Mouse (Mus musculus): ENCODE measurements around the gene Nr5a2.
A peak's percentile ranks its signal among the peaks of the same experiment; 100 is the strongest.

The Nr5a2 gene

DNA sequence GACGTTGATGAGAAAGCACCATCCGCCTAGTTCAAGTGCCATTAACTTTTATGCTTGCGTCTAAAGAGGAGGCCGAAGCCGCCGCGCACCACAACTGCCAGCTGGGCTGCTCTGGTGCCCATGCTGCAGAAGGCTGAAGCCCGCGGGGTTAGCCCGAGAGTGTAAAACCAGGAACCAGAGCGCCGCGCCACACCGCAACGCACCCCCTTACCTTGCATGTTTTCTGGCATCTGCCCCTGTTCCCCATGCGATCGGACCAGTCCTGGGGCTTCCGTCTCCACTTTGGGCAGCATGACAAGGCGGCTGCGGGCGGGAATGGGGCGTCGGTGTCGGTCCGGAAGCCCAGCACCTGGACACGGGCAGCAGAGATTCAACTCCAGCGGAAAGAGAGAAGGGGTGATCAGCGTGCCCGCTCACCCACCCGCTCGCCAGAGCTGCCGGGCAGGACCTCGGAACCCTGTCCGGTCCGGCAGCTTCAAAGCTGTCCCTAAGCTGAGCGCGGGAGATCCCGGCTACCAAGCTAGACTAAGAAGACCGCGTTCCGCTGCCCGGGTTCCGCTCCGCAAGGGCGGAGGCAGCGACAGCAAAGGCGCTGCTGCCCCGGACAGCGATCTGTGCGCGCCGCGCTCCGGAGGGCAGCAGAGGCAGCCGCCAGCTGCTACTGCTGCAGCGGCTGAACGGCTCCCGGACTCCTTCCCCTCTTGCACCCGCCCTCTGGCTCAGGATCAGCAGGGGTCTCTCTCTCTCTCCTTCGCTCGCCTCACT, 11.6 kb downstream of the Nr5a2 start:
- peak; percentile 33 to 70 for DNase-seq

- DNase-seq, result no peak
Observed at GRCm38 (mm10) chr1:136948127-136948422, 12.2 kb downstream of the Nr5a2 start.

DNA sequence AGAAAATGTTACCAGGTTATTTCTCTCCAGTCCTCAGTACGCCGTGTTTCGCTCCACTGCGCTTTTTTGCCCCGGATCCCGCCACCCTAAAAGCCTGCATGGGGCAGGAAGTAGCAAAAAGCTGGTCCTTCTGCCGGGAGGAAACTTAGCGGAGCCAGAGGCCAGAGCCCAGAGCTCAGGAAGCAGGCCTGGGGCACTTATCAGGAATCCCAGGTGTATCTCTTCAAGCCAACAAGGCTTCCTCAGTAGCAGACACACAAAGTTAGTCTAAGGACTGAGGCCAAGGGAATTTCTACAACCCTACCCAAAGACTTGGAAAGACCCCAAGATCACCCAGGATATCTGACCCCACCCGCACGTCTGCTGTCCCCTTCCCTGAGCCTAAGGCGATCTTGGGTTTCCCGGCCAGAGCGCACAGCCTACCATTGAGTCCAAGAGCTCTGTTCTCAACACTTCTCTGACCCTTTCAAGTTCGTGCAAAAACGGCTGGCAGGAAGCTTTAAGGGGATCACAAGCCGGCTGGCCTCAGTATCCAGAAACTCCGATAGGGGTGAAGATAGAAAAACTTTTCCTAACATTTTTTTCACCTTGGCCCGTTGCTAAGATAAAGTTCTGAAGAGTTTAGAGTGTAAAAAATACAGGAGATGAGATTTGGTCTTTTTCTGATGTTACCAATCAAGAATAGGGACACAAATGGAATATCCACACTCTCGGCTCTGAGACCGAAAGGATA, 12.7 kb downstream of the Nr5a2 start:
- no peak for DNase-seq

- DNase-seq, result no peak
Observed at GRCm38 (mm10) chr1:136946806-136947393, 13.3 kb downstream of the Nr5a2 start.

GRCm38 (mm10) chr1:136946404-136946803, 13.8 kb downstream of the Nr5a2 start:
- DNase-seq, result no peak

DNA sequence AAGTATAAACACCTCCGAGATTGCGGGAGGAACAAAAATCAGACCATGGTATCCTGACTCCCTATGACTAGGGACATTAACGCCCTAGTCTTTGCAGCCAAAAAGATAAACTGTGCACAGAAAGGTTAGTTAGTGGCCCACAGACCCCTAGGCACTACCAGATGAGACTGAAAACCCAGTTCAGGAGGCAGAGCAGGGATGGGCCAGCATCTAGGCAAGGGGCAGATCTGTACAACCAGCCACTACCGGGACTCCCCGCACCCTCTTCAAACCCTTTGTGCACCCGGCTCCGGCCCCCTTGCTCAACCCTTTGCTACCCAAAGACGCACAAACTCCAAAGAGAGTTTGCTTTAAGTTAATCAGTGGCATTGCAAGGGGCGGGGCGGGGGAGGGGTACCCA, 14.4 kb downstream of the Nr5a2 start:
- no peak for DNase-seq

DNA sequence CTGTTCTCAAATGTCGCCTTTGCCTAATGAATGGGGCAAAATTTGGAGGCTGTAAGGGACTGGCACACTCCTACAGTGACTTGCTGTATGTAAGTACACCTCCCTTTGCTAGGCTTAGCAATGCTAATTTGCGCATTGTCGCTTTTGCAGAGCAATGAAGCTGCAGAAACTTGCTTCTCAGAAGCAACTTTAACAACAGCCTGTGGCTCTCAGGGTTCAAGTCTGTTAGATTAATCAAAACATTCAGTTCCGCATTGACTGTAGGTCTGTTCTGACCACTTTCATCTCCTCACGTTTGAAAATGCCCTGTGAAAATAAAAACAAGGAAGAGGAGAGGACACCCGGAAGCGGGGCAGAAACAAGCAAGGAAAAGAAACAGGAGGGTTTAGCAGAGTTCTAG, 14.8 kb downstream of the Nr5a2 start:
- DNase-seq, result no peak

- no peak for DNase-seq
Observed at GRCm38 (mm10) chr1:136940603-136941002, 19.6 kb downstream of the Nr5a2 start.

DNA sequence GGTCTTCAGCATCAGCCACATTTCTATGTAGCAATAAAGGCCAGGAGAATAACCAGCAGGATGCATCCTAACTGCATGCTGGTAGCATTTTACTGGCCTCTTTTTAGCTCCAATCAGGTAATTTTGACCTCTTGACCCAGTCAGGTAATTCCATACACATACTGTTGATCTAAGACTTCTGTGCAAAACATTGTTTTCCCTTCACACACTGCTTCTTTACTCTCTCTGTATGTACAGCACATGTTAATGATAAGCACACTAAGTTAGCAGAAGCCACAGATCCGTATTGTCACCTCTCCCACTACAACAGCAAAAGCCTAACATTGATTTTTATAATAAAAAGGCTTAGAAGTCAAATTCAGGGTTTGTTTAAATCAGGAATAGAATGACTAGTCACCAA, 21.0 kb downstream of the Nr5a2 start:
- DNase-seq, result no peak

DNA sequence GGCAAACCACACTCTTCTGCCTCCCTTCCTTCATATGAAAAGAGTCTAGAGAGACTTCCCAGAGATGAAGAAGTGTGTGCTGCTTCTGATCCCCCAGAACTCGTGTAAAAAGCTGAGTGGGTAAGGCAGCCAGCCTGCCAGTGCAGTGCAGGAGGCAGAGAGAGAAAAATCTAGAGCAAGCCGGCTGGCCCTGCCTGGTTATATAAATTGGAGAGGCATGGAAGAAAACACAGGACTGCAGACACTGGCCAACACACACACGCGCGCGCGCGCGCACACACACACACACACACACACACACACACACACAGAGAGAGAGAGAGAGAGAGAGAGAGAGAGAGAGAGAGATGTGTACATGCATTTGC, 24.3 kb downstream of the Nr5a2 start:
- no peak for DNase-seq

DNA sequence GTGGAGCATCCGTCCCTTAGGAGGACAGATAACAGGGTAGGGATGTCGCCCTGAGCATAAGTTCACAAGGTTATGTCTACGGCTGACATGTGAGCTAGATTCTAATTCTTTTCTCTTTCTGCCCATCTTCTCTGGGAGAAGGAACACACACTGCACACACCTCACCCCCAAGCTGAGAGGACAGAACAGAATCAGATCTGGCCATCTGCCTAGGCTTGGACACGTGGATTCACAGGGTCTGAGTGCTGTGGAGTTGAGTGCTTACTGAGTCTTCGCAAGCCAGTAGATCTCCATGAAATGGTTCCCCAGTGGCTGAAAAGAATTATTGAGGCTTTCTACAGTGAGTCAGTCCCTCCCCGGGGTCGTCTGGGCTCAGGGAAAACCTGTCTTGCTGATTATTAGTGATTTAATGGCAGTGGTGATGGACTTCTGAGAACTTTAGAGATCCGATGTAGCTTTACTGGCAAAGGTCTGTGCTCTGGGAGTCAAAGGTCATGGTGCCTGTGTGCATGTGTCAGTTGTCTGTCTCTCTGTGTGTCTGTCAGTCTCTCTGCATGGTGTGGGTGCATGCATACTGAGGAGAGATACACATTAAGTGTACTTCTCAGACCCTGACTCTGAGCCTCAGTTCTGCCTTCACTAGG, 24.8 kb downstream of the Nr5a2 start:
- no peak for DNase-seq

DNA sequence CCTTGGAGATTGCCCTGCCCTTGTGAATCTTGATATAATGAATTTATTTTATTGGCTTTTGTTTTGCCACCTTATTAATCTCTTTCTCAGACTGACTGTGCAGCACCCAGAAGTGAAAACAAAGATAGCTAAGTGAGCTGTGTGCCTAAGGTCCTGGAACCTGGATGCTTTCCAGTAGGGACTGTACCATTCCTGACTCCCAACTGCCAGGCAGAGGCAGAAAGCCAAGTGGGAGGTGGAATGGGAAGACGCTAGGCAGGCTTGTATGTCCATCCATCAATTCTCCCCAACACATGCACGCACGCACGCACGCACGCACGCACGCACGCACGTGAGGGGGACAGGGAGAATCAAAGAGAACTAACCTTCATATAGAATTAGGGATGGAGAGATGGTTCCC, 26.2 kb downstream of the Nr5a2 start:
- no peak for DNase-seq

DNA sequence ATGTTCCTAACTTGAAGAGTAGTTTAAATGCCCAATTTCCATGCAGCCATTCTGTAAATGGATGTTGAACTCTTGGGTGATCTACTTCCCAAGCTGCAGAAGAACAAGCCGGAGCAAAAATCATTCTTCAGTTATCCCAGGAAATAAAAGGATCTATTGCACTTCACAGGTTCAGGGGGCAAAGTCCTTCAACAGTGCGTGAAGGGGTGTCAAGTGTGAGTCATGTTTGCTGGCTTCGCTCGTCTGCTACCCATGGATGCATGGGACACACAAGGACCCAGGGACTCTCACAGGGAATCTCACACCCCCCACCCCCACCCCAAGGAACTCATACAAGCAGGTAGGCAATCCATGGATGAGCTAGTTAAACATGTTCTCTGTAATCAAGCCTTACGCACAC, 29.2 kb downstream of the Nr5a2 start:
- DNase-seq, result no peak

DNA sequence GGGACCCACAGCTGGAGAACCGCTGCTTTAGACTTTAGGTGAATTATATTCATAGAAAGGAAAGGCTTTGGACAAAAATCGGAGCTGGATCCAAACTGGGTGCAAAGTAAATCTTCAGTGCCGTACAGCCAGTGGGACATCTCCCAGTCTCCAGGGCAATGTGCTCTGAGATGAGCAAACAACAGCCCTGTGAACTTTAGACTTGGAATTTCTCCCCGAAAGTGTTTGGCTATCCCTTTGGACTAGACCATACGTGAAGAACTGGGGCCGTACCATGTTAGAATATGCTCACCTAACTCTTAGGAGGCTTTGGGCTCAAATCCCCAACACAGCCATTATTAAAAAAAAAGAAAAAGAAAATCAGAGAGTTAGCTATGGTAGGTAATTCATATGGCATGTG, 30.5 kb downstream of the Nr5a2 start:
- DNase-seq, result no peak

DNA sequence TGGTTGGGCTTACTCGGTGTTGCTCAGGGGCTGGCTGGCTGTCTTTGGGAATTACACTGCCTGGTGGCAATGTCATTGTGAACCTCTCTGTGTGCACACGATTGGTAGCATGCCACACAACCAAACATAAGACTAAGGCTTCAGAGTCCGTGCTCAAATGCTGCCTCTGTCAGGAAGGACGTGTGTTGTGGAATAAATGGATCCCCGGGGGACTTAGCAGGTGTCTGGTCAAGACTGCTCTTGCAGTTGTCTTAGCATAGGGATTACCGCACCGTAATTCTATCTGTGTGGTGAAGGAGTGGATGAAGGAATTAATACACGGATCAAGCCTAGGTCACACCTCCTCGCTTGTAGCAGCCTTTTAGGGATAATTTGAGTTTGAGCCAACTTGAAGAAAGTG, 32.8 kb downstream of the Nr5a2 start:
- no peak for DNase-seq

GRCm38 (mm10) chr1:136926026-136926425, 34.2 kb downstream of the Nr5a2 start:
- no peak for DNase-seq

GRCm38 (mm10) chr1:136920089-136920488, 40.2 kb downstream of the Nr5a2 start:
- DNase-seq, result no peak

DNA sequence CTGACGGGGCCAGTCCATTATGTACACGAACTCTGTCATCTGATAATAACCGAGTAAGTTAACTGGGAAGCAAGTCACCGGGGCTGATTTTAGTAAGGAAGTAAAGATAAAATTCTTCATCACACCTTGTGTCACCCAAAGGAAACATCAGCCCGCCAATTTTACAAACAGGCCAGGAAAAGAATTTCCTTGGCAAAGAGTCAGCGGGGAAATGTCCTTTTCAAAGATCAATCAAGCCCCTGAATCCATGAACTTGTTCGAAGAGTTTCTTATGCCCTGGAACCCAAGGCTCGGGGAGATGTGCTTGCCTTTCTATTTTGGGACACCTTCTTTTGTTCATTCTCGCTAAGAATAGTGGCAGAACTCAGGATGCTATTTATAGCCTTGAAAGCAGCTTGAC, 41.5 kb downstream of the Nr5a2 start:
- peak; percentile 18 to 22 for DNase-seq

- DNase-seq, result peak; percentile 27 to 42
Observed at GRCm38 (mm10) chr1:136915438-136915837, 44.8 kb downstream of the Nr5a2 start.

GRCm38 (mm10) chr1:136911996-136912395, 48.3 kb downstream of the Nr5a2 start:
- no peak for DNase-seq

- DNase-seq, result no peak
Observed at GRCm38 (mm10) chr1:136911594-136911860, 48.7 kb downstream of the Nr5a2 start.

DNA sequence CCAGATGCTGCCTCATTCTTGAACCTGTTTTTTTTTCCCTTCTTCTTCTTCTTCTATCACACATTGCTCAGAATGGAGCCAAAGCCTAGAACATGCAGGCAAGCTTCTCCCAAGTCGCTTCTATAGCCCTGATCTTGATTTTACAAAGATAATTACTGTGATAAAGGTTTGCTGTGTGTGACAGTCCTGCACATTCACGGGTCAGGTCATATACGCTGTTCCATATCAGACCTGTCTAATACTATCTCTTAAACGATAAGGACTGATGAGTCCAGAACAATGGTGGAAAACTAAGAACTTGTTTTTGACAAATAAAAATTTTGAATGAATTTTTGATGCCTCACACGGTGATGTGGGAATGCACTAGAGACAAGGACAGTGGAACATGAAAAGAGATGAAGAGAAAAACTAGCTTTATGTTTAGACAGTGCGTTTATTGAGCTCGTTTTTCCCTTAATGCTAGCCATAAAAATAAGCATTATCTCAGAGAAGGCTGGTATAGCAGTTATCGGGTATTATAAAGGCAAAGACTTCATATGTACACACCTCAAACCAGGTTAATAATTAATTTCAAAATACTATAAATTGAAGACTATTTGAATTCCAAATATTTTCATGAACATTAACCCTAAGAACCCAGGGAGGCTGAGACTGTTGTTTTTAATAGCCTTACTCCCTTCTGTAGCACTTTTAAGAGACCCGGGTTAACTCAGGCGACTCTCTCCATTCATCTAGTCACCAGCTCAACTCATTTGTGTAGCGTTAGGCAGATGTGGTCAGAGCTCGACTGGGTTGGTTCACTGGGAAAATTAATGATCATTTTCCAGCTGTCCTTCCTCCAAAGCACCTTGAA, 49.3 kb downstream of the Nr5a2 start:
- no peak for DNase-seq

GRCm38 (mm10) chr1:136910144-136910543, 50.1 kb downstream of the Nr5a2 start:
- no peak for DNase-seq

Data from kidney, postnatal 36 days (tissue).